Mouse (Mus musculus) spleen, adult 2 months (tissue): ENCODE measurements at regions not wholly inside any gene's neighbourhood (a gene's known extent, or its start where the extent isn't known, plus 50 kb on each side); places are given as distances from the start of the nearest gene placed in this dataset.
"Not testable (repeated sequence)": the region's sequence is repeated elsewhere in the genome, so short reads cannot be mapped to it uniquely, and the experiment has no call there.

Experiments
- CTCF ChIP-seq: fragments of 200-500 bp; IDR thresholded peaks from 2 replicates; pipeline ENCODE4 v1.5.1; 2011; ENCODE audit warnings: mild to moderate bottlenecking, inconsistent platforms; ENCODE audit not compliant: insufficient read depth, insufficient read length, insufficient replicate concordance; ENCODE audit errors: extremely low read depth
- POLR2A ChIP-seq: fragments of 200-500 bp; IDR thresholded peaks from 2 replicates; pipeline ENCODE4 v1.6.1; 2011; ENCODE audit warnings: low read depth, low read length, inconsistent platforms

DNA sequence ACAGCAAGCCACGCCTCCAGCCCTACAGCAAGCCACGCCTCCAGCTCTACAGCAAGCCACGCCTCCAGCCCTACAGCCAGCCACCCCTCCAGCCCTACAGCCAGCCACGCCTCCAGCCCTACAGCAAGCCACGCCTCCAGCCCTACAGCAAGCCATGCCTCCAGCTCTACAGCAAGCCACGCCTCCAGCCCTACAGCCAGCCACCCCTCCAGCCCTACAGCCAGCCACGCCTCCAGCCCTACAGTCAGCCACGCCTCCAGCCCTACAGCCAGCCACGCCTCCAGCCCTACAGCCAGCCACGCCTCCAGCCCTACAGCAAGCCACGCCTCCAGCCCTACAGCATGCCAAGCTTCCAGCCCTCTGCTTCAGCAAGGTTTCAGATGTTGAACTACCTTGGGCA is 145.8 kb upstream of the Arglu1 start:
- TF ChIP-seq CTCF, POLR2A: not testable (repeated sequence)
